Mouse (Mus musculus): ENCODE measurements around the gene Olfr1205. TPM values are rescaled to one million over a fixed set of nuclear protein-coding genes. Genes with fewer than 3 reads are reported as not detected.

The Olfr1205 gene
- not detected in 2 replicates for polyA plus RNA-seq (2012; rRNA removed)

GRCm38 (mm10) chr2:88829437-88829836 is at the start of gene Olfr1205:
Gene Olfr1205, plus strand, starts transcription at chr2:88829737.
- Histone ChIP-seq H3K36me3 (ENCODE audit: control insufficient read depth, insufficient read depth, low read length) (no peaks in the 10 kb centered on the region), H3K4me3 (ENCODE audit: extremely low read depth, insufficient read depth, insufficient read length) (no peak within 1 kb of the TSS), H3K4me1 (ENCODE audit: control insufficient read depth, insufficient read depth, insufficient read length) (no peaks in the 10 kb centered on the region), H3K27ac (ENCODE audit: insufficient read depth, low read length) (no peak within 1 kb of the TSS), H3K27me3 (ENCODE audit: control insufficient read depth, insufficient read depth, low read length) (no peaks in the 10 kb centered on the region)
- DNase-seq (ENCODE audit: low read depth in 1 of 2, low spot score in 2 of 2) = no peak
- WGBS = 85% methylated on average over 2 of the region's 2 CpGs
- TF ChIP-seq CTCF (IDR thresholded peaks at IDR 0.05; ENCODE audit: extremely low read depth, insufficient read depth, insufficient read length, insufficient replicate concordance) (no peak), POLR2A (IDR thresholded peaks at IDR 0.05; ENCODE audit: low read depth, low read length) (no peak)

- no peak for DNase-seq (ENCODE audit: low read depth in 1 of 2, low spot score in 2 of 2)
- Histone ChIP-seq H3K27ac (ENCODE audit: insufficient read depth, low read length) (no peak within 1 kb of the TSS), H3K27me3 (ENCODE audit: control insufficient read depth, insufficient read depth, low read length) (no peaks in the 10 kb centered on the region), H3K4me1 (ENCODE audit: control insufficient read depth, insufficient read depth, insufficient read length) (no peaks in the 10 kb centered on the region), H3K36me3 (ENCODE audit: control insufficient read depth, insufficient read depth, low read length) (no peaks in the 10 kb centered on the region), H3K4me3 (ENCODE audit: extremely low read depth, insufficient read depth, insufficient read length) (no peak within 1 kb of the TSS)
- WGBS = 83% methylated on average over 6 of the region's 6 CpGs
- no peak for TF ChIP-seq CTCF (IDR thresholded peaks at IDR 0.05; ENCODE audit: extremely low read depth, insufficient read depth, insufficient read length, insufficient replicate concordance)
- TF ChIP-seq POLR2A (IDR thresholded peaks at IDR 0.05; ENCODE audit: low read depth, low read length) = no peak
Observed at GRCm38 (mm10) chr2:88792736-88793135, 36.8 kb upstream of the Olfr1205 start, which contains the start of gene Olfr1201. Gene Olfr1201, plus strand, starts transcription at chr2:88793036.

GRCm38 (mm10) chr2:88814196-88814595 is 15.3 kb upstream of the Olfr1205 start, which contains the start of gene Olfr1202:
Gene Olfr1202, plus strand, starts transcription at chr2:88814496.
- WGBS = 78% methylated on average over 1 of the region's 1 CpGs
- Histone ChIP-seq H3K27ac (ENCODE audit: insufficient read depth, low read length) (no peak within 1 kb of the TSS), H3K36me3 (ENCODE audit: control insufficient read depth, insufficient read depth, low read length) (no peaks in the 10 kb centered on the region), H3K4me3 (ENCODE audit: extremely low read depth, insufficient read depth, insufficient read length) (no peak within 1 kb of the TSS), H3K4me1 (ENCODE audit: control insufficient read depth, insufficient read depth, insufficient read length) (no peaks in the 10 kb centered on the region), H3K27me3 (ENCODE audit: control insufficient read depth, insufficient read depth, low read length) (no peaks in the 10 kb centered on the region)
- DNase-seq (ENCODE audit: low read depth in 1 of 2, low spot score in 2 of 2) = no peak
- TF ChIP-seq POLR2A (IDR thresholded peaks at IDR 0.05; ENCODE audit: low read depth, low read length) = no peak

GRCm38 (mm10) chr2:88838477-88838876 is 8.9 kb downstream of the Olfr1205 start:
- Histone ChIP-seq H3K36me3 (ENCODE audit: control insufficient read depth, insufficient read depth, low read length) (no peaks in the 10 kb centered on the region), H3K4me1 (ENCODE audit: control insufficient read depth, insufficient read depth, insufficient read length) (no peaks in the 10 kb centered on the region), H3K27ac (ENCODE audit: insufficient read depth, low read length) (no peak overlapping the region), H3K27me3 (ENCODE audit: control insufficient read depth, insufficient read depth, low read length) (no peaks in the 10 kb centered on the region), H3K4me3 (ENCODE audit: extremely low read depth, insufficient read depth, insufficient read length) (no peak overlapping the region)
- WGBS = 91% methylated on average over 2 of the region's 2 CpGs
- no peak for DNase-seq (ENCODE audit: low read depth in 1 of 2, low spot score in 2 of 2)
- TF ChIP-seq CTCF (IDR thresholded peaks at IDR 0.05; ENCODE audit: extremely low read depth, insufficient read depth, insufficient read length, insufficient replicate concordance) = no peak
- TF ChIP-seq POLR2A (IDR thresholded peaks at IDR 0.05; ENCODE audit: low read depth, low read length) = no peak

GRCm38 (mm10) chr2:88848992-88849391 is 19.5 kb downstream of the Olfr1205 start, which contains the start of gene Olfr1204:
Gene Olfr1204, plus strand, starts transcription at chr2:88849292.
- no peak for DNase-seq (ENCODE audit: low read depth in 1 of 2, low spot score in 2 of 2)
- TF ChIP-seq CTCF (IDR thresholded peaks at IDR 0.05; ENCODE audit: extremely low read depth, insufficient read depth, insufficient read length, insufficient replicate concordance) (no peak), POLR2A (IDR thresholded peaks at IDR 0.05; ENCODE audit: low read depth, low read length) (no peak)
- no peaks in the 10 kb centered on the region for H3K36me3 ChIP-seq (ENCODE audit: control insufficient read depth, insufficient read depth, low read length)
- H3K4me3 ChIP-seq (ENCODE audit: extremely low read depth, insufficient read depth, insufficient read length) = no peak within 1 kb of the TSS
- H3K27me3 ChIP-seq (ENCODE audit: control insufficient read depth, insufficient read depth, low read length) = no peaks in the 10 kb centered on the region
- 85% methylated on average over 1 of the region's 1 CpGs for WGBS
- H3K27ac ChIP-seq (ENCODE audit: insufficient read depth, low read length) = no peak within 1 kb of the TSS
- no peaks in the 10 kb centered on the region for H3K4me1 ChIP-seq (ENCODE audit: control insufficient read depth, insufficient read depth, insufficient read length)

- WGBS = 89% methylated on average over 2 of the region's 2 CpGs
- no peak for DNase-seq (ENCODE audit: low read depth in 1 of 2, low spot score in 2 of 2)
- no peaks in the 10 kb centered on the region for H3K27me3 ChIP-seq (ENCODE audit: control insufficient read depth, insufficient read depth, low read length)
- H3K4me1 ChIP-seq (ENCODE audit: control insufficient read depth, insufficient read depth, insufficient read length) = no peaks in the 10 kb centered on the region
- TF ChIP-seq CTCF (IDR thresholded peaks at IDR 0.05; ENCODE audit: extremely low read depth, insufficient read depth, insufficient read length, insufficient replicate concordance) = no peak
- no peak for TF ChIP-seq POLR2A (IDR thresholded peaks at IDR 0.05; ENCODE audit: low read depth, low read length)
- H3K27ac ChIP-seq (ENCODE audit: insufficient read depth, low read length) = no peak within 1 kb of the TSS
- no peaks in the 10 kb centered on the region for H3K36me3 ChIP-seq (ENCODE audit: control insufficient read depth, insufficient read depth, low read length)
- no peak within 1 kb of the TSS for H3K4me3 ChIP-seq (ENCODE audit: extremely low read depth, insufficient read depth, insufficient read length)
Observed at GRCm38 (mm10) chr2:88862931-88863330, 33.4 kb downstream of the Olfr1205 start, which contains the start of gene Olfr1206. Gene Olfr1206, plus strand, starts transcription at chr2:88863231.

Other genes with a start within 250 kb of the Olfr1205 start
- not detected in 2 replicates for gene Olfr1189, start 243.3 kb upstream of the Olfr1205 start, polyA plus RNA-seq (2012; rRNA removed)
- not detected in 2 replicates for gene Olfr1191-ps1, start 189.2 kb upstream of the Olfr1205 start, polyA plus RNA-seq (2012; rRNA removed)
- gene Olfr1192-ps1, start 181.2 kb upstream of the Olfr1205 start, polyA plus RNA-seq (2012; rRNA removed) = not detected in 2 replicates
- not detected in 2 replicates for gene Olfr1193, start 154.1 kb upstream of the Olfr1205 start, polyA plus RNA-seq (2012; rRNA removed)
- not detected in 2 replicates for gene Olfr1195, start 140.6 kb upstream of the Olfr1205 start, polyA plus RNA-seq (2012; rRNA removed)
- gene Olfr1196, start 125.1 kb upstream of the Olfr1205 start, polyA plus RNA-seq (2012; rRNA removed) = not detected in 2 replicates
- not detected in 2 replicates for gene Olfr1197, start 97.4 kb upstream of the Olfr1205 start, polyA plus RNA-seq (2012; rRNA removed)
- gene Olfr1198, start 78.4 kb upstream of the Olfr1205 start, polyA plus RNA-seq (2012; rRNA removed) = not detected in 2 replicates
- gene Olfr1199, start 69.3 kb upstream of the Olfr1205 start, polyA plus RNA-seq (2012; rRNA removed) = not detected in 2 replicates
- not detected in 2 replicates for gene Olfr1200, start 59.2 kb upstream of the Olfr1205 start, polyA plus RNA-seq (2012; rRNA removed)
- gene Olfr1201, start 36.7 kb upstream of the Olfr1205 start, polyA plus RNA-seq (2012; rRNA removed) = not detected in 2 replicates
- gene Olfr1202, start 15.2 kb upstream of the Olfr1205 start, polyA plus RNA-seq (2012; rRNA removed) = not detected in 2 replicates
- not detected in 2 replicates for gene Olfr1204, start 19.6 kb downstream of the Olfr1205 start, polyA plus RNA-seq (2012; rRNA removed)
- not detected in 2 replicates for gene Olfr1206, start 33.5 kb downstream of the Olfr1205 start, polyA plus RNA-seq (2012; rRNA removed)
- not detected in 2 replicates for gene Olfr1208, start 72.6 kb downstream of the Olfr1205 start, polyA plus RNA-seq (2012; rRNA removed)
- gene Olfr1209, start 85.4 kb downstream of the Olfr1205 start, polyA plus RNA-seq (2012; rRNA removed) = not detected in 2 replicates
- not detected in 2 replicates for gene Olfr1211, start 108.4 kb downstream of the Olfr1205 start, polyA plus RNA-seq (2012; rRNA removed)
- not detected in 2 replicates for gene Olfr1212, start 124.2 kb downstream of the Olfr1205 start, polyA plus RNA-seq (2012; rRNA removed)
- not detected in 2 replicates for gene Gm13762, start 150.5 kb downstream of the Olfr1205 start, polyA plus RNA-seq (2012; rRNA removed)
- gene Olfr1214, start 162.9 kb downstream of the Olfr1205 start, polyA plus RNA-seq (2012; rRNA removed) = not detected in 2 replicates
- not detected in 2 replicates for gene Olfr1215, start 177.2 kb downstream of the Olfr1205 start, polyA plus RNA-seq (2012; rRNA removed)
- not detected in 2 replicates for gene Olfr1216, start 188.6 kb downstream of the Olfr1205 start, polyA plus RNA-seq (2012; rRNA removed)
- gene Olfr1217, start 202.3 kb downstream of the Olfr1205 start, polyA plus RNA-seq (2012; rRNA removed) = not detected in 2 replicates
- gene Olfr1218, start 231.4 kb downstream of the Olfr1205 start, polyA plus RNA-seq (2012; rRNA removed) = not detected in 2 replicates